In genomic region chr7:16784498-16784976, GRCm38 (mm10) we compare ENCODE assay signal across 8 mouse cellular contexts. TPM values are rescaled to one million over a fixed set of nuclear protein-coding genes. Genes with fewer than 3 reads are reported as not detected.
DNase-seq lines count a peak whose midpoint lies in the region; ATAC-seq and TF ChIP-seq lines count a peak whose summit lies in the region.

No protein-coding gene starts in this region.

- H3K9ac ChIP-seq in intestine, postnatal 0 days (ENCODE audit: low read depth, low read length): no peak overlapping the region
- peak overlapping the region; percentile 72; the same call in 1 of the 2 replicates for H3K9ac ChIP-seq in lung, embryonic 14.5 days

- no peaks in the 10 kb centered on the region for H3K27me3 ChIP-seq in G1E (ENCODE audit: insufficient read depth, low read length)
- H3K27me3 ChIP-seq in intestine, postnatal 0 days (replicated peaks; ENCODE audit: control insufficient read depth, insufficient read depth, low read length): no peaks in the 10 kb centered on the region
- no peaks in the 10 kb centered on the region for H3K27me3 ChIP-seq in lung, embryonic 14.5 days (ENCODE audit: insufficient read depth, low read length)

- H3K4me1 ChIP-seq in G1E (ENCODE audit: insufficient read depth, low read depth, low read length): peaks cover 59% of the 10 kb centered on the region
- H3K4me1 ChIP-seq in intestine, postnatal 0 days (replicated peaks; ENCODE audit: control insufficient read depth, insufficient read depth, low read length): peaks cover 8% of the 10 kb centered on the region
- peaks cover 10% of the 10 kb centered on the region for H3K4me1 ChIP-seq in lung, embryonic 14.5 days (ENCODE audit: insufficient read depth)

- peak; percentile 21 for DNase-seq in adrenal gland, adult 2 months
- DNase-seq in adrenal gland, postnatal 10 days: no peak
- peak; percentile 31 for DNase-seq in G1E (ENCODE audit: low spot score)
- no peak for DNase-seq in lung, embryonic 14.5 days
- DNase-seq in left cerebral cortex, adult 18-20 months (ENCODE audit: low spot score in 2 of 2): no peak
- no peak for DNase-seq in thymus, postnatal 14 days
- DNase-seq in retina, embryonic 14.5 days (ENCODE audit: low spot score): no peak

- peaks cover 60% of the 10 kb centered on the region for H3K36me3 ChIP-seq in G1E (replicated peaks)
- peaks cover 9% of the 10 kb centered on the region; the same call in 1 of the 2 replicates for H3K36me3 ChIP-seq in intestine, postnatal 0 days (ENCODE audit: control insufficient read depth, insufficient read depth)
- H3K36me3 ChIP-seq in lung, embryonic 14.5 days (ENCODE audit: insufficient read depth): peaks cover 16% of the 10 kb centered on the region; the same call in 1 of the 2 replicates

- no peak for ATAC-seq in G1E (ENCODE audit: extremely low read depth, insufficient number of reproducible peaks, low FRiP score, poor library complexity, severe bottlenecking)
- no peak for ATAC-seq in intestine, postnatal 0 days
- no peak for ATAC-seq in lung, embryonic 14.5 days (ENCODE audit: insufficient read depth)

- TF ChIP-seq CTCF in G1E (IDR thresholded peaks at IDR 0.05; ENCODE audit: low read depth, low read length): no peak
- TF ChIP-seq CTCF in intestine, postnatal 0 days (IDR thresholded peaks at IDR 0.05; ENCODE audit: low read depth): no peak
- TF ChIP-seq CTCF in lung, embryonic 14.5 days (IDR thresholded peaks at IDR 0.05; ENCODE audit: low read depth): no peak

- H3K4me2 ChIP-seq in intestine, postnatal 0 days (replicated peaks; ENCODE audit: low read depth): peak overlapping the region; percentile 100
- peak overlapping the region; percentile 100 for H3K4me2 ChIP-seq in lung, embryonic 14.5 days

- H3K9me3 ChIP-seq in G1E (replicated peaks): no peaks in the 10 kb centered on the region
- H3K9me3 ChIP-seq in intestine, postnatal 0 days (ENCODE audit: control insufficient read depth): no peaks in the 10 kb centered on the region
- no peaks in the 10 kb centered on the region for H3K9me3 ChIP-seq in lung, embryonic 14.5 days (ENCODE audit: low read depth, low read length)

- peak overlapping the region; percentile 94 for H3K4me3 ChIP-seq in G1E (ENCODE audit: low read depth, low read length)
- H3K4me3 ChIP-seq in intestine, postnatal 0 days (ENCODE audit: low read depth, low read length): 0 out of 2 replicates have a peak overlapping the region, but pooled peaks have one; percentile 65
- H3K4me3 ChIP-seq in lung, embryonic 14.5 days (ENCODE audit: low read depth, low read length): peak overlapping the region; percentile 71

- 55% methylated on average over 10 of the region's 10 CpGs for WGBS in intestine, postnatal 0 days
- 71% methylated on average over 10 of the region's 10 CpGs for WGBS in lung, embryonic 14.5 days

- H3K27ac ChIP-seq in intestine, postnatal 0 days (ENCODE audit: low read depth, low read length): no peak overlapping the region
- H3K27ac ChIP-seq in lung, embryonic 14.5 days (ENCODE audit: low read depth): 0 out of 2 replicates have a peak overlapping the region, but pooled peaks have one; percentile 42

RNA-seq across cellular contexts. Expression of gene Slc1a5, which starts 3.4 kb away (rescaled TPM):
- 100 to 1,000 TPM; 144 to 291 TPM for total RNA-seq in adrenal gland, adult 2 months (2021)
- polyA plus RNA-seq in adrenal gland, adult 2 months (2012; rRNA removed): 220 and 344 TPM in 2 replicates
- total RNA-seq in adrenal gland, postnatal 10 days (2021): 100 to 1,000 TPM; 108 to 109 TPM
- total RNA-seq in G1E (2014; fragmentation: Nextera tagmentation) (18.8 and 61.2 TPM in 2 replicates), G1E (2017) (5.9 and 7.1 TPM in 2 replicates)
- polyA plus RNA-seq in G1E (2012): 13.9 and 14.7 TPM in 2 replicates
- 19.8 and 22.8 TPM in 2 replicates for polyA plus RNA-seq in intestine, postnatal 0 days (2015; fragmentation: Nextera tagmentation; extraction: Ambion mirVana)
- 32.6 and 35.7 TPM in 2 replicates for polyA plus RNA-seq in lung, embryonic 14.5 days (2014; fragmentation: Nextera tagmentation; extraction: Ambion mirVana)
- 1 to 10 TPM; 2.9 to 4.2 TPM for total RNA-seq in left cerebral cortex, adult 18-20 months (2021)

RNA-seq across cellular contexts. Expression of gene Strn4, which starts 31.2 kb away (rescaled TPM):
- total RNA-seq in adrenal gland, adult 2 months (2021): 10 to 100 TPM; 58.9 to 64.1 TPM
- 121 and 138 TPM in 2 replicates for polyA plus RNA-seq in adrenal gland, adult 2 months (2012; rRNA removed)
- total RNA-seq in adrenal gland, postnatal 10 days (2021): 10 to 100 TPM; 63.8 to 72.8 TPM
- total RNA-seq in G1E (2014; fragmentation: Nextera tagmentation) (40.3 and 67.7 TPM in 2 replicates), G1E (2017) (33.8 and 38.9 TPM in 2 replicates)
- 62.4 and 64.4 TPM in 2 replicates for polyA plus RNA-seq in G1E (2012)
- polyA plus RNA-seq in intestine, postnatal 0 days (2015; fragmentation: Nextera tagmentation; extraction: Ambion mirVana): 33.7 and 35.8 TPM in 2 replicates
- polyA plus RNA-seq in lung, embryonic 14.5 days (2014; fragmentation: Nextera tagmentation; extraction: Ambion mirVana): 117 and 134 TPM in 2 replicates
- total RNA-seq in left cerebral cortex, adult 18-20 months (2021): 100 to 1,000 TPM; 258 to 281 TPM

RNA-seq across cellular contexts. Expression of gene Fkrp, which starts 32.0 kb away (rescaled TPM):
- total RNA-seq in adrenal gland, adult 2 months (2021): 10 to 100 TPM; 23.9 to 29.5 TPM
- 46.3 and 49.6 TPM in 2 replicates for polyA plus RNA-seq in adrenal gland, adult 2 months (2012; rRNA removed)
- 10 to 100 TPM; 22.4 to 22.6 TPM for total RNA-seq in adrenal gland, postnatal 10 days (2021)
- 12.3 and 18.0 TPM in 2 replicates for total RNA-seq in G1E (2014; fragmentation: Nextera tagmentation)
- 10.5 and 11.3 TPM in 2 replicates for total RNA-seq in G1E (2017)
- 30.6 and 32.9 TPM in 2 replicates for polyA plus RNA-seq in G1E (2012)
- polyA plus RNA-seq in intestine, postnatal 0 days (2015; fragmentation: Nextera tagmentation; extraction: Ambion mirVana): 12.3 and 12.7 TPM in 2 replicates
- 27.7 and 31.9 TPM in 2 replicates for polyA plus RNA-seq in lung, embryonic 14.5 days (2014; fragmentation: Nextera tagmentation; extraction: Ambion mirVana)
- total RNA-seq in left cerebral cortex, adult 18-20 months (2021): 10 to 100 TPM; 51.3 to 56.2 TPM

RNA-seq across cellular contexts. Expression of gene Ap2s1, which starts 46.3 kb away (rescaled TPM):
- 100 to 1,000 TPM; 138 to 139 TPM for total RNA-seq in adrenal gland, adult 2 months (2021)
- polyA plus RNA-seq in adrenal gland, adult 2 months (2012; rRNA removed): 331 and 352 TPM in 2 replicates
- 100 to 1,000 TPM; 154 to 156 TPM for total RNA-seq in adrenal gland, postnatal 10 days (2021)
- total RNA-seq in G1E (2014; fragmentation: Nextera tagmentation): 67.8 and 71.1 TPM in 2 replicates
- 97.6 and 127 TPM in 2 replicates for total RNA-seq in G1E (2017)
- 373 and 405 TPM in 2 replicates for polyA plus RNA-seq in G1E (2012)
- 316 and 329 TPM in 2 replicates for polyA plus RNA-seq in intestine, postnatal 0 days (2015; fragmentation: Nextera tagmentation; extraction: Ambion mirVana)
- polyA plus RNA-seq in lung, embryonic 14.5 days (2014; fragmentation: Nextera tagmentation; extraction: Ambion mirVana): 287 and 295 TPM in 2 replicates
- 100 to 1,000 TPM; 227 to 260 TPM for total RNA-seq in left cerebral cortex, adult 18-20 months (2021)

RNA-seq across cellular contexts. Expression of gene Prkd2, which starts 58.2 kb away (rescaled TPM):
- 10 to 100 TPM; 16.0 to 18.4 TPM for total RNA-seq in adrenal gland, adult 2 months (2021)
- polyA plus RNA-seq in adrenal gland, adult 2 months (2012; rRNA removed): 39.2 and 47.2 TPM in 2 replicates
- total RNA-seq in adrenal gland, postnatal 10 days (2021): 10 to 100 TPM; 22.2 to 27.2 TPM
- total RNA-seq in G1E (2014; fragmentation: Nextera tagmentation): 23.6 and 28.7 TPM in 2 replicates
- 3.9 and 4.4 TPM in 2 replicates for total RNA-seq in G1E (2017)
- 13.6 and 22.4 TPM in 2 replicates for polyA plus RNA-seq in G1E (2012)
- polyA plus RNA-seq in intestine, postnatal 0 days (2015; fragmentation: Nextera tagmentation; extraction: Ambion mirVana): 9.2 and 11.2 TPM in 2 replicates
- polyA plus RNA-seq in lung, embryonic 14.5 days (2014; fragmentation: Nextera tagmentation; extraction: Ambion mirVana): 19.6 and 20.2 TPM in 2 replicates
- total RNA-seq in left cerebral cortex, adult 18-20 months (2021): 1 to 10 TPM; 5.6 to 7.8 TPM

Comparison
In these comparisons a context has a peak if more than half of its experiments do, and no peak if none do; other contexts are left out.
1. DNase-seq: peak in adrenal gland, adult 2 months (single experiment) and G1E (single experiment); none in adrenal gland, postnatal 10 days (single experiment), lung, embryonic 14.5 days (single experiment), left cerebral cortex, adult 18-20 months (0 of 2), thymus, postnatal 14 days (single experiment) and retina, embryonic 14.5 days (single experiment).
2. Peak in every context shown above with its lines, with median percentiles within 50 percentile points of each other: H3K4me3 ChIP-seq.